Mouse (Mus musculus) layer of hippocampus, adult 9-11 months (tissue): ENCODE data around the gene Pecam1.

Experiments
- DNase-seq: peaks from one replicate; pipeline ENCODE4 v3.0.0; 2022

Pecam1 gene

DNA sequence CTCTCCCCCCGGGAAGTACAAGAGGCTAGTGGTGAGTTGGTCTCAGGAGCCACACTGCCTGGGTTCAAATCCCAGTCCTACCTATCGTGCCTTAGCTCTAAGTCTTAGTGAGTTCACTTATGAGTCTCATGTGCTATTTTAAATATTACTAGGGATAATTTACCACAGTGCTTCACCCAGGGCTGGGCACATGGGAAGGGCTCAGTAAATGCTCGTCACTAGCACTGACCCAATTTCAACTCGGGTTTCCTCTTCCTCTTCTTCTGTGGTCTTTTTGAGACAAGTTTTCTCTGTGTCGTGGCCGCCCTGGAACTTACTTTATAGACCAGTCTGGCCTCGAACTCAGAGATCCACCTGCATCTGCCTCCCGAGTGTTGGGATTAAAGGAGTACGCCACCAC, 63.1 kb downstream of the Pecam1 start:
- no peak for DNase-seq

DNA sequence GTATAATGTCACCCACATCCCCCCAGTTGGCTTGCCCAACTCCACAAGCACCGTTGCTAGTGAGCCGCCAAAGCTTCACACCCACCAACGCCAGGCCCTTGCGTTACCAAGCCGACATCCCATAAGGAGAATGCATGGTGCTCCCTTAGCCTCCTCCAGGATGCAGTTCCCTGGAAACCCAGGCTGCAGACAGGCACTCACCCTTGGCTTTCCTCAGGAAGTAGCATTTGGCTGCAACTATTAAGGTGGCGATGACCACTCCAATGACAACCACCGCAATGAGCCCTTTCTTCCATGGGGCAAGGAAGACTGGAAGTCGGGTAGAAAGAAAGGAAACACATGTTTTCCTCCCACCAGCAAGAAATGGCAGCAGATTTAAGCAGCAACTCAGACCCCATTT, 66.4 kb downstream of the Pecam1 start:
- no peak for DNase-seq

DNA sequence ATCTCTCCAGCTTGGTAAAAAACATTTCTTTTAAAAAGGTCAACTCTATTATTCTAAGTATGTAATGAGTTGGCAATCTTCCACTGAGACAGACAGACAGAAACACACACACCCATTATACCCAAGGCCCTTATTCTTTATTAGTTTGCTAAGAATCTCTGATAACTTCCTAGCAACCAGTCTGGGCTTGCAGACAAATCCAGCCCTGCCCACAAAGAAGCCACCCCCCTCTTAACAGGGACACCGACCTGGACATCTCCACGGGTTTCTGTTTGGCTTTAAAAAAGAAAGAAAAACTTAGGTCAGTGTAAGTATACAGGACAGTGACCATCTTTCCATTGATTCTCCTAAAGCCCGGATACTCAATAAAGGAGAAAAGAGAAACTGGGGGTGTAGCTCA, 67.1 kb downstream of the Pecam1 start:
- DNase-seq, result no peak

DNA sequence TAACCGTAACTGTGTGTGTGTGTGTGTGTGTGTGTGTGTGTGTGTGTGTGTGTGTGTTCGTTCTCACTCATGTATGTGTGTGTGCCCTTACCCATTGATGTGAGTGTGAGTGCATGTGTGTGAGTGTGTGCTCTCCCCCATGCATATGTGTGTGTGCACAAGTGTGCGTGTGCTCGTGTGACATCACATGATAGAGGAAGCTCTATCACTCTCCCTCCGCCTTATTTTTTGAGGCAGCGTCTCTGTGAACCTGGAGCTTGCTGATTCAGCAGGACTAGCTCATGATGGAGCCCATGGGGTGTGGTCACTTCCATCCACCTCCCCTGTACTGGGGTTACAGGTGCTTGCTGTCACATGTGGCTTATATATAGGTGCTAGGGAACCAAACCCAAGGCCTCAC, 69.3 kb downstream of the Pecam1 start:
- no peak for DNase-seq

DNA sequence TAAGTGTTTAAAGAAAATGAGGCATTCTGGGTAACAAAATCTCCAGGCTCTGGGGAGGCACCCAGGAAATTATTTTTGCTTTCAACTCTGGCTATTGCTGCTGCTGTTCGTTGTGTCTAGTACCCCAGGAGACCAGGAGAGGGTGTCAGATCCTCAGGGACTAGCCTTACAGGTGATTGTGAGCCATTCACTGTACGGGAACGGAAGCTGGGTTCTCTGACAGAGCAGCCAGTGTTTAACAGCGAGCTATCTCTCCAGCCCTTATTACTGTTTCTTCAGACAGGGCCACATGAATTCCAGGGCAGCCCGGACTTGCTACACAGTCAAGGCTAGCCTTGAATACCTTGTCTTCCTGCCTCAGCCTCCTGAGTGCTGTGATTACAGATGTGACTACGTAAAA, 70.6 kb downstream of the Pecam1 start:
- no peak for DNase-seq

DNA sequence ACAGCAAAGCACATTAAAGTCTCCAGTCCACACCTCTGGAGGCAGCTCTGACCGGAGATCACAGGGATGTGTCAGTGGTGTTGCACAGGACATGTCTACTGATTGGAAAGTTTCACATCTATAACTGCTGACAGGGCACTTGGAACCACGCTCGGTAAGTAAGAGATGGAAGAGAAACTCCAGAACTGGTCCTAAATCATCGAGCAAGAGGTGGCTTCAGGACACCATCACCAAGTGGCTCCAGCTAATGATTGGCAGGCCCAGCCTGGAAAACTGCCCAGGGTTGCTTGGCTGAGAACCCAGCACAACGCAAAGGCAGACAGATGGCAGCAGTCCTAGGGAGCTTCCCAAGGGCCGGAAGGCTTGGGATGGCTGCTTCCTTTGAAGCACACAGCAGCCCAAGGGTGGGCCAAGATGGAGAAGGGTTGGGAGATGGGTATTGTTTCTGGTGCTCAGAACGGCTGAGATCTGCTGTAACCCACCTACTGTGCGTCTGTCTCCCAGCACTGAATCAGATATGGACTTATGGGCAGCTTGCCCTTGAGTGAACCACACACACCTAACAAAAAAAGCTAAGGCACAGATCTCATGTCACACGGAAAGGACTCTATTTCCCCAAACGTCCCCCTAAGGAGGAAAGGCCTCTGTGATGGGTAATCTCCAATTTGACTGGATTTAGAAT, 72.4 kb downstream of the Pecam1 start:
- peak; percentile 84 for DNase-seq

DNA sequence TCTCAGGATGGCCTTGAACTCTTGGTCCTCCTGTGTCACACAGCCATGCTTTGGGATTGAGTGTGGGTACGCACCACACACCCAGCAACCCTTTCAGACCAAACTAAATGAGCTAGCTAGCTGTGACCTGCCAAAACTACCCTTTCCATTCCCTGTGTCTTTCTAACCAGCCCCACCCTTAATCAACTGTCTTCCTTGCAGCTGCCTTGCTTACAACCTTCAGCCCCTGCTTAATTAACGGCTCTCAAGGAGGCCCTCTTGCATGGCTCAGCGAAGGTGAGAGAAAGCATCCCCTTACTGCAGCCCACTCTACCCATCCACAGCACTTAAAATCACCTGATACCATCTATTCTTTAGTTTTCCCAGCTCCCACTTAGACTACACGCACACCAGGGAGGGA, 73.1 kb downstream of the Pecam1 start:
- DNase-seq, result no peak

DNA sequence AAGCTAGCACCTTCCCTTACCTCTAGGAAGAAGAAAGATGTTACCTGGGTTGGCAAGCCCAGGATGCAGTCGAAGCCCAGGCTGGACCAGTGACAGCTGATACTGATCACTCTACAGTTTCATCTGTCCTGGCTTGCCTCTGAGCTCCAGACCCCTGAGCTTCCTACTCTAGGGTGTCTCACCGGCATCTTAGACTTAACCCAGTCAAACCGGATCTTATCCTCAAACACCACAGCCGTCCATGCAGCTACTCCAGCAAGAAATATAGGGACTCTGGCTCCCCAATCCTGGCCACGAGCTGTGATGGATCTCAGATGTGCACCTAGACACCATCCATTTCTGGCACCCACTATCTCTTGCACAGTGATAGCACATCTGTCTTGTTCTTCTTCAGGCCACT, 74.6 kb downstream of the Pecam1 start:
- DNase-seq, result no peak

DNA sequence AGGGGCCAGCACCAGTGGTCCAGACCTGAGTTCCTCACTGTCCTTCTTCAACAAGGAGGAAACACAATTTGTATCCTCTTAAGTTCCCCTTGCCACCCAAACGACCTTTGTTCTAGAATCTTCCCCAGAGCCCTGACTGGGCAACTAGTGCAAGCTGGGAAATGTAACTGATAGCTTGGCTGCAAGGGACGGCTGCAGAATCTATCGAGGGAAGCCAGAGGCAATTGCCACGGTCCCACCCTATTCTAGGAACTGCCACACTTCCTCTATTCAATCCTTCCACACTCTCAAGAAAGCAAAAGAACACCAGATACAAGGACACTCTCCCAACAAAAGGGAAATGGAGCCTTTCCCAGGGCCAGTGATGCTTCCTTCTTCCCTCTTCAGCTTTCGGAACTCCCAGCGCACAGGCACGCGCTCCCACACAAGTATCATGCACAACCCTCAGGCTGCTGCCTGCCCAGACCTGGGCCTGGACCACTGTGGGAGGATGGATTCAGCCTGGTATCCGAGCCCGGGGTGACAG, 75.2 kb downstream of the Pecam1 start:
- DNase-seq, result peak; percentile 53

DNA sequence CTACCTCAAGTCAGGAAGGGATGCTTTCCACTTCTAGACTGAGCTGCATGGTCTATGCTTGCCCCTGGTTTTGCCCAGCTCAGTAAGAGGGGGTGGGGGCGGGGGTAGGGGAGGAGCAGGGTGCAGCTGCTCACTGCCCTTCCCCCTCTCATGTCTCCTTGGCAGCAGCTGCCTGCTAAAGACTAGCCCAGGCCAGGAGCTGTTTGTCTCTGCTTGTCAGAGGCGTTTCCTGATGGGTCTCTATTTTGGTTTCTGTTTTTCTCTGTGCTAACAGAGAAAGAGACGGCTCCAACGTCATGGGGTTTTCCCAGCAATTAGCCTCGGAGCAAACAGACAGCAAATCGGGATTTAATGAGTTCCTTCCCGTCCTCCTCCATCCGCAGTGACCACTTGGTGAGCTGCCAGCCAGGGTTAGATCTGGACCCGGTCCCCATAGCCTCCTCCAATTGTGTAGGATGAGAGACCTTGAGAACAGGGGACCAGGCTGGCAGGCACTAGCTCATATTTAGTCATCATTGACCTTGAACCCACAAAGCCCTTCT, 75.7 kb downstream of the Pecam1 start:
- DNase-seq, result peak; percentile 81

DNA sequence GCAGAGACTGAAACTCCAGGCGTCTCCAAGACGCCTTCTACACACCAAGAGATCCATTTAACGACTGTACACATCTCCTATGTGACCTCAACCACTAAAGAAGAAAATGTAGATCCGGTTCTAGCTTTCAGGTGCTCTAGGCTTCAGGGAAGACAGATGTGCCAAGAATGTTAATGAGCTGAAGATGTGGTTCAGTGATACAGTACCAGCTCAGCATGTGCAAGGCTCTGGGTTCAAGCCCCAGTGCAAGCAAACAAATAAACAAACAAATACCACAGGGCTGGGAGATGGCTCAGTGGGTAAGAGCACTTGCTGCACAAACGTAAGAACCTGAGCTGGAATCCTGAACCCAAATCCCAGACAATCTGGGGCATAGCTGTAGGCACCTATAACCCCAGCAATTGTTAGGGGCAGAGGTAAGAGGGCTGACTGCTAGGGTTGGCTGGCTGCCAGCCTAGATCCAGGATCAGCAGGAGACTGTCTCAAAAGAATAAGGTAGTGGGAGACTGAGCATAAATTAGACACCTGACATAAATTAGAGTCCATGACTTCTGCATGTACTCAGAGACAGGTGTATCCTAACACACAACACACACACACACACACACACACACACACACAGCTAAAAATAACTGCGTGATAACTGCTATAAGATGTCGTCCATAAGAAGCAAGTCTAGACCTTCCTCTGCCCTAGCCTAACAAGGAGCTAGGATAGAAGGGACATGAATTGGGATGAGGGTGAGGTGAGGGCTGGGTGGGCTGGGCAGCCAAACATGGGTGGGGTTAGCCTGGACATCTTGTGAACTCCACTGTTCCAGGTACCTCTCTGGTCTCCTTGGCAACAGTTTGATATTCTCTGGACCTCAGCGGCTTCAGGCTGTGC, 76.5 kb downstream of the Pecam1 start:
- no peak for DNase-seq

DNA sequence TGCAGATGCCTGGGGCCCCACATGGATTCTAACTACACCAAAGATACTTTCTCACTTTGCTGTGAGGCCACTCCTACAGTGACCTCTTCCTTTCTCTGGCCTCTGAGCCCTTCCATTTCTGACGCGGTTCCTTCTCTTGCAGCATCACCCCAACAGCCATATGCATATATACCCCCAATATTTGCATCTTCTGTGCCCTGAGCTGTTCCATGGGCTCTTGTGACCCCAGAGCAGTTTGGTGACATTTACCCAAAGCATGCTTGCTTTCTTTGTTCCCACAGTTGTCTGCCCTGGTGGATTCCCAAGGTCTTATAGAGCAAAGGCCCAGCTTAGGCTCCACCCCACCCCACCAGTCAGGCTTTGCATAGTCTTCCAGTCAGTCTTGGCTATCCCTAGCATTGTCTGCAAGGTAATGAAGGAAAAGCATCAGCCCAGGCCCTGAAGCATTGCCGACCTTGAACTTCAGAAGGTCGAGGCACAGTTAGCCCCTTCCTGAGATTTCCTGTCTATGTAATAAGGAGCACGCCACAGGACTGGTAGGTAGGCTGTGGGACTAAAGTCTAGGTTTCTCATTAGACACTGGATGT, 77.4 kb downstream of the Pecam1 start:
- DNase-seq, result no peak

DNA sequence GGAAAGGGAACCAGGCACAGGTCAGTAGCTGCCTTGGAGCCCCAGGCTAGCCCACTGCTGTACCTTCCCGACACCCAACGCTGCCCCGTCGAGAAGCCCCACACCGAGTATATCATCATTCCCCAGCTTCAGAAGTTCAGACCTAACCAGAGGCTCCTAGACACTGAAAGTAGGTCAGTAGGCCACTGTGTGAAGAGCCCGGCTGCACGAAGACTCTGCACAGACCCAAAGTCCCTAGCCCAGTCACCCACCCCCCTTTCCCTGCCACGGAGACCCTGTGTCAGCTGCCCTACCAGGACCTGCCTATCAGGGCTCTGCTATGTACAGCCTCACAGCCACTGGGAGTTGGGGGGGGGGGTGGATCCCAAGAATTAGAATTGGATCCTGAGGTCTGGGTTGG, 78.6 kb downstream of the Pecam1 start:
- no peak for DNase-seq

DNA sequence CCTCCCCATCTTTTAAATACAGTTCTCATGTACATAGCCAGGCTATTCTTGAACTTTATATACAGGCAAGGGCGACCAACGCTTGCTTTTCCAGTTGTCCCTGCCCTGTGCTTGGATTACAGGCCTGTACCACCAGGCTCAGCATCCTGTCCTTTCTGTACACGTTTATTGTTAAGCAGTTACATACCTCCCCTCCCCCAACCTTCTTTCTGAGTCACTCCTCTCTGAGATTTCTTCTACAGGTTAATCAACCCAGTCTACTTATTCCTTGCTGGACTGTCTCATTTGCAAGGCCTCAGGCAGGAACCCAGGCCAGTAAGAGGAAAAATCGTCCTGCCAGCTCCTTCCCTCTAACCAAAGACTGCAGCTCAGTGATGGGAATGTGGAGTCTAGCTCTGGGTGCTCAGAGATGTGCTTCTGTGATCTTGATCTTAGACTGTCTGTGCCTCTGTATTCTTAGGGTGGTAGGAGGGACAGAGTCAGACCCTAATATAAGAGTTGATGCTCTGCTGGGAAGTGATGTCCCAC, 79.4 kb downstream of the Pecam1 start:
- no peak for DNase-seq

DNA sequence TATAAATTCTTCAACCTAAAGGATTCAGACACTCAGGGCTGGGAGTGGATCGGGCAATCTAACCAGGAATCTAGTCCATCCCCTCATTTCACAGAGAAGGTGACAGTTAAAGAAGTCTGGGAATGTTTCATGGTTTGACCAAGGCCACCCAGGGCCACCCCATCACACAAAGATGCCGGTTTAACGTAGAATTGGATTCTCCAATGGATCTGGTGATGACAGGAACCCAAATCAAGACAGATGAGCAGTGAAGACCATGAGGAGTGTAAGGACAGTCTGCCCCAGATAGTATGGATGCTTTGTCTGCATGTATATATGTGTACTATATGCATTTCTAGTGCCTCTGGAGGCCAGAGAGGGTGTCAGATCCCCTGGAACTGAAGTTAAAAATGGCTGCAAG, 80.2 kb downstream of the Pecam1 start:
- no peak for DNase-seq

DNA sequence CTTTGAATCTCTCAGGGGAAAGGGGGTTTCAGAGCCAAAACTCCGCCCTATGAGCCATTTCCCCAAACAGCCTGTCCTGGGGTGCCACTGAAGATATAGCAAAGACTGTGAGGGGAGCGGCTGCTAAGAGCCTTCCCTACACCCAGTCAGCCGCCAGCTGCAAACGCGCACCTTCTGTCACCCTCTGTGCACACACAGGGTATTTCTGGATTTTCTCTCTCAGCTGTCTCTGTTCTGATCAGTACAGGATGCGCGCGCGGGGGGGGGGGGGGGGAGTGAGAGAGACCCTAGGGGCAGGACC, 80.6 kb downstream of the Pecam1 start:
- DNase-seq, result no peak

DNA sequence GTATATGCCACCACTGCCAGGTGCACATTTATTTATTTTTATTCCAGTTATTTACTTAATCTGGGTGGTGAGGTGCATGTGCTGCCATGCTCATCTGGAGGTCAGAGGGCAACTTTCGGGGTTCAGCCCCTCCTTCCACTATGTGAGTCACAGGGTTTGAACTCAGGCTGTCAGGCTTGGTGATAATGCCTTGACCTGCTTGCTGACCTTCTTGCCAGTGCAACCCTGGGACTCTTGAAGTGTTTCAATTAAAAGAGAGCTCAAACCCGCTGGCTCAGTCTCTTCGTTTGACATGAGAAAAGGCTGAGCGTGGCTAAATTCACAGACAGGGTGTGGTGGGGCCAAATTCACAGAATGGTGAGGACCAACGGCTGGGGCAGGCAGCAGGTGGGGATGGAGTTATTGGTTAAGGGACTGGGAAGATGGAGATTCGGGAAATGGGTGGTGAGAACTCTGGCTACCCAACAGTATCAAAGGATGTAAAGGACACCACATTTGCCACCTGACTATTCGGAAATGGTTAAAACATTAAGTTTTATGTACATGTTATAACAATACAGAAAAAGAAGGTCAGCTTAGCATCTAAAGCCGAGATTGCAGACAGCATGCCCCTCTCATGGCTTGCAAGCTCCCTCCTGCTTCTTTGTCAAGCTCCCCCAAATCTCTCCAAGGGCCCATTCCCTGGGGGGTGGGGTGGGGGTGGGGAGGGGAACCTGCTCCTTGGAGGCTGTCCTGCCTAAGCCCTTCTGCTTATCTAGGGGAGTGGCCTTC, 81.1 kb downstream of the Pecam1 start:
- DNase-seq, result no peak

DNA sequence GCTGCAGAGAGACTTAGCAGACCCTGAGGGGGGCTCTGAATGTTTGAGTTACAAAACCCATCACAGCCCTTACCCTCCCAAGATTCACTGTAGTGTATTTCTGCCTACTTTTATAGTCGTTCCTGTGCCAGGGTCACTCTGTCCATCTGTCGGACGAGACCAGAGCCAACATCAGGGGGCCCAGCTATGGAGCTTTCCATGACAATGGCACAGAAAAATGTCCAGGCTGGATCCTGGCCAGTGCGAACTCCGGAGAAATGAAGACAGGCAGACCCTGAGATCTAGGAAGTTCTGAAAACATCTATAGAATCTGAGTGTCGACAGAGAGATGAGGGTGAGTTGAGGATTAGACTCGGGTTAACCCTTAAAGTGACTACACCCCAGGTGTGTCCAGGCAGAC, 82.1 kb downstream of the Pecam1 start:
- DNase-seq, result no peak

DNA sequence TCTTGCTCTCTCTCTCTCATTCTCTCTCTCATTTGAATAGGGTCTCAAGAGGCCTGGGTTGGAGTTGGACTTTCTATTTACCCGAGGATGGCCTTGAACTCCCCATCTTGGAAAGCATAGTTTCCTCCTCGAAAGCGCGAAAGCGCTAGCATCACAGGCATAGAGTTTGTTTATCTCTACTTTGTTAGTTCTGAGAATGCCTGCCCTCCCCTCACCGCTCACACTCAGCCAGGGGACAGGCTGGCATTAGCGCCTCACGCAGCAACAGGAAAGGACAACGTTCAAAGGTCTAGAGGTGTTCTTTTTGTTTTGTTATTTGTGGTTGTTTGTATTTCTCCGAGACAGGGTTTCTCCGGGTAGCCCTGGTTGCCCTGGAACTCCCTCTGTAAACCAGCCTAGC, 82.6 kb downstream of the Pecam1 start:
- no peak for DNase-seq

DNA sequence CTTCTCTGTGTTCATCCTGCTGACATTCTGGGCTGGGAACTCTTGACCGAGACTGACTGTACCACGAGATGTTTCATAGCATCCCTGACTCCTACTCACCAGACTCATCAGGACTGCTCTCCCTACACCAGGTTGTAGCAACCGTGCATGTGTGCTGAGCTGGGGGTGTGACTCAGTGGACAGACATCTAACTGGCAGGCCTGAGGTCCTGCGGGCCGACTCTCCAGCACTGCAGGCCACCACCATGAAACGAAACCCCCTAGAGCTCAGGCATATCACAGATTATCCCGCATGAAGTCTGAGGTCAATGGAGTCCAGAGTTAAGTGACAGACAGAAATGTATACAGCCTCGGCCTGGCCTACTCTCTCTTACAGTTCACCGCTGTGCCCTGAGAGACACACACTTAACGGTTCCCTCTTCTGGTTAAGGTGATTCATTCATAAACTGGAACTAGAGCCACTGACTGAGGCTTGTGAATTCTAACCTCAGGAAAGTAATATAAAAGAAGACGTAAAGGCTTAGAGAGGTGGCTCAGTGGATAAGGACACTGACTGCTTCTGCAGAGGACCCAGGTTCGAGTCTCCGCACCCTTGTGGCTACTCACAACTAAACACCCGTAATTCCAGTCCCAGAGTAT, 83.8 kb downstream of the Pecam1 start:
- no peak for DNase-seq

DNA sequence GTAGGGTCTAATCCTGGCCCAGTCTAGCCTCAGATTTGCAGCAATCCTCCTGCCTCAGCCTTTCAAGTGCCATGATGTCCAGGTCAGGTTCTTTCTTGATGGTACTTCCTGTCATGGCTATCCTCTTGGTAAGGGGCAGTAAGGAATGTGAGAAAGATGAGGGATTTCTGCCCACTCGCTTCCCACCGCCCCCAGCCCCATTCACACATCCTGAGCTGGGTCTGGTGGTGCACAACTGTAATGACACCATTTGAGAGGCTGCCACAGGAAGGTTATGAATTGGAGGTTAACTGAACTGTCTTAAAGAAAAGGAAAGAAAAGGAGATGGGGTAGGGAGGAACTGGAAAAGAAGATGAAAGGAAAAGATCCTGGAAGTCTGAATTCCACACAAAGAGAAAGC, 84.6 kb downstream of the Pecam1 start:
- DNase-seq, result no peak

DNA sequence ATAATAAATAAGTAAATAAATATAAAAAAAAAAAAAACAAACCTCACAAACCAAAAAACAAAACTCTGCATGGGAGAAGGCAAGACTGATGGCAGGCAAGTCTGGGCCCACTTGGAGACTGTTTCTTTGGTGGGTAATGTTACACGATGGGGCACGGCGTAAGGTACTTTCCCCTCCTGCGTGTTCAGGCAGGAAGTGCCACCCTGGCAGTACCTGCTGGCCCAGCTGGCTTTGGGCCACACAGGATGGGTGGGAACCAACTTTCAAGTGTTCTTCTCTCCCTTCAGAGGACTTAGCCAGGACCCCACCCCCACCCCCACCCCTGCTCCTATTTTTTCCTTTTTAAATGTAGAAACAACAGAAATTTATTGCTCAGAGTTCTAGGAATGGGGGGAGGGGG, 85.1 kb downstream of the Pecam1 start:
- no peak for DNase-seq
